Mouse (Mus musculus): Measurements from ENCODE around the gene Mrpl51.

The Mrpl51 gene

GRCm38 (mm10) chr6:125193390-125193789, 1.8 kb downstream of the Mrpl51 start:
- DNase-seq = no peak

- no peak for DNase-seq
Observed at GRCm38 (mm10) chr6:125195541-125196075, 4.0 kb downstream of the Mrpl51 start.

GRCm38 (mm10) chr6:125196301-125196700, 4.7 kb downstream of the Mrpl51 start:
- no peak for DNase-seq

GRCm38 (mm10) chr6:125197166-125197565, 5.6 kb downstream of the Mrpl51 start:
- DNase-seq = no peak

GRCm38 (mm10) chr6:125210436-125210835, 18.8 kb downstream of the Mrpl51 start:
- DNase-seq = no peak

GRCm38 (mm10) chr6:125212621-125213020, 21.0 kb downstream of the Mrpl51 start:
- DNase-seq = no peak

GRCm38 (mm10) chr6:125213129-125213528, 21.5 kb downstream of the Mrpl51 start:
- DNase-seq = no peak

- no peak for DNase-seq
Observed at GRCm38 (mm10) chr6:125213715-125214114, 22.1 kb downstream of the Mrpl51 start.

GRCm38 (mm10) chr6:125215148-125215954, 23.8 kb downstream of the Mrpl51 start, which contains the start of gene Vamp1:
Gene Vamp1, plus strand, starts transcription at chr6:125215551.
- DNase-seq = peak; percentile 99

- DNase-seq = no peak
Observed at GRCm38 (mm10) chr6:125216898-125217297, 25.3 kb downstream of the Mrpl51 start.

GRCm38 (mm10) chr6:125217899-125218298, 26.3 kb downstream of the Mrpl51 start:
- no peak for DNase-seq

- DNase-seq = peak; percentile 84
Observed at GRCm38 (mm10) chr6:125218963-125219362, 27.4 kb downstream of the Mrpl51 start.

- no peak for DNase-seq
Observed at GRCm38 (mm10) chr6:125221115-125221745, 29.6 kb downstream of the Mrpl51 start.

- peak; percentile 44 for DNase-seq
Observed at GRCm38 (mm10) chr6:125222146-125222545, 30.5 kb downstream of the Mrpl51 start.

GRCm38 (mm10) chr6:125222577-125222976, 31.0 kb downstream of the Mrpl51 start:
- DNase-seq = no peak

GRCm38 (mm10) chr6:125225518-125226115, 34.0 kb downstream of the Mrpl51 start:
- DNase-seq = peak; percentile 41

GRCm38 (mm10) chr6:125230571-125230970, 39.0 kb downstream of the Mrpl51 start:
- DNase-seq = no peak

- DNase-seq = peak; percentile 67
Observed at GRCm38 (mm10) chr6:125231117-125232044, 39.8 kb downstream of the Mrpl51 start, which contains the start of gene Tapbpl. Gene Tapbpl, minus strand, starts transcription at chr6:125231860.

- DNase-seq = no peak
Observed at GRCm38 (mm10) chr6:125232045-125232437, 40.4 kb downstream of the Mrpl51 start.

- DNase-seq = no peak
Observed at GRCm38 (mm10) chr6:125232516-125232915, 40.9 kb downstream of the Mrpl51 start.

- no peak for DNase-seq
Observed at GRCm38 (mm10) chr6:125233816-125234519, 42.4 kb downstream of the Mrpl51 start.

GRCm38 (mm10) chr6:125234520-125234828, 42.9 kb downstream of the Mrpl51 start:
- no peak for DNase-seq
